Mouse (Mus musculus) stomach, postnatal 0 days (tissue): ENCODE data around the gene Tfip11. TPM values are rescaled to one million over a fixed set of nuclear protein-coding genes. Genes with fewer than 3 reads are reported as not detected.

Source experiments
- ATAC-seq: fragments of 200-750 bp; cut with Nextera tagmentation; 2 replicates; pipeline ENCODE4 v1.8.0; 2017; ENCODE audit not compliant: low FRiP score, low TSS enrichment
- DNase-seq: peaks from one replicate; pipeline ENCODE4 v3.0.0-alpha.2; 2016; ENCODE audit warnings: low spot score
- H3K27ac ChIP-seq: fragments of 300-500 bp; sonication (generic); replicated peaks from 2 replicates; pipeline ENCODE4 v1.5.1; 2014; ENCODE audit warnings: mild to moderate bottlenecking, control low read depth
- H3K27me3 ChIP-seq: fragments of 300-500 bp; sonication (generic); 2 replicates; pipeline ENCODE4 v1.6.1; 2014; ENCODE audit warnings: low read length; ENCODE audit not compliant: control insufficient read depth, insufficient read depth
- H3K36me3 ChIP-seq: fragments of 300-500 bp; sonication (generic); 2 replicates; pipeline ENCODE4 v1.6.1; 2014; ENCODE audit warnings: low read length, mixed read lengths; ENCODE audit not compliant: control insufficient read depth, insufficient read depth
- H3K4me1 ChIP-seq: fragments of 300-500 bp; sonication (generic); replicated peaks from 2 replicates; pipeline ENCODE4 v1.6.1; 2014; ENCODE audit warnings: antibody characterized with exemption; ENCODE audit not compliant: control insufficient read depth, insufficient read depth
- H3K4me2 ChIP-seq: fragments of 300-500 bp; sonication (generic); replicated peaks from 2 replicates; pipeline ENCODE4 v1.6.1; 2014; ENCODE audit warnings: low read depth, mild to moderate bottlenecking, control low read depth, moderate library complexity
- H3K4me3 ChIP-seq: fragments of 300-500 bp; sonication (generic); 2 replicates; pipeline ENCODE4 v1.5.1; 2014; ENCODE audit warnings: low read depth, low read length, control low read depth
- H3K9ac ChIP-seq: fragments of 300-500 bp; sonication (generic); 2 replicates; pipeline ENCODE4 v1.6.1; 2014; ENCODE audit warnings: mild to moderate bottlenecking, low read length, control low read depth, mixed read lengths
- H3K9me3 ChIP-seq: fragments of 300-500 bp; sonication (generic); 2 replicates; pipeline ENCODE4 v1.6.1; 2016; ENCODE audit warnings: low read length; ENCODE audit not compliant: control insufficient read depth
- CTCF ChIP-seq: IDR thresholded peaks from 2 replicates; pipeline ENCODE4 v1.5.1; 2016; ENCODE audit warnings: antibody characterized with exemption, low read depth, mild to moderate bottlenecking, moderate library complexity
- EP300 ChIP-seq: optimal IDR thresholded peaks from 2 replicates; pipeline ENCODE3; 2016; ENCODE audit warnings: antibody characterized with exemption
- WGBS: fragments of 180-500 bp; shearing (Covaris S2); extraction: QIAGEN DNeasy Blood & Tissue Kit; methylation state at CpG from one replicate; pipeline ENCODE4 v1.1.7; 2014; 5-methylcytosine and 5-hydroxymethylcytosine counted together
- polyA plus RNA-seq: library from polyadenylated mRNA; unstranded; fragments of >200 nt; fragmentation: Nextera tagmentation; extraction: Ambion mirVana; gene quantifications from 2 replicates; pipeline ENCODE4 v1.2.1, GENCODE M21; 2015

The Tfip11 gene
- polyA plus RNA-seq, 1 experiment from 2014 or later, result 12.4 TPM

- ATAC-seq (peak; percentile 45), DNase-seq (peak; percentile 85)
- H3K27me3 ChIP-seq, result no peaks in the 10 kb centered on the region
- H3K4me2 ChIP-seq, result peak within 1 kb of the TSS; percentile 71
- peak within 1 kb of the TSS; percentile 95 for H3K4me3 ChIP-seq
- WGBS, result 2% methylated on average over 58 of the region's 64 CpGs
- peak within 1 kb of the TSS; percentile 87 for H3K9ac ChIP-seq
- TF ChIP-seq EP300 (no peak), CTCF (no peak)
- H3K36me3 ChIP-seq, result peaks cover 14% of the 10 kb centered on the region; the same call in 1 of the 2 replicates
- H3K27ac ChIP-seq, result peak within 1 kb of the TSS; percentile 87
- no peaks in the 10 kb centered on the region for H3K9me3 ChIP-seq
- H3K4me1 ChIP-seq, result no peaks in the 10 kb centered on the region; the same call in 1 of the 2 replicates
These were observed 16.5 kb downstream of the Tfip11 start, which contains the start of the genes Srrd and Hps4 for GRCm38 (mm10) chr5:112342463-112343204. Gene Srrd (minus strand): TSS chr5:112343040. Gene Hps4 (plus strand): TSS chr5:112343083.

- peak overlapping the region; percentile 87 for H3K9ac ChIP-seq
- H3K4me3 ChIP-seq, result peak overlapping the region; percentile 95
- H3K36me3 ChIP-seq, result peaks cover 13% of the 10 kb centered on the region; the same call in 1 of the 2 replicates
- H3K27me3 ChIP-seq, result no peaks in the 10 kb centered on the region
- peak overlapping the region; percentile 87 for H3K27ac ChIP-seq
- ATAC-seq (peak; percentile 78), DNase-seq (peak; percentile 69)
- no peaks in the 10 kb centered on the region for H3K9me3 ChIP-seq
- H3K4me1 ChIP-seq, result no peaks in the 10 kb centered on the region; the same call in 1 of the 2 replicates
- 0% methylated on average over 24 of the region's 24 CpGs for WGBS
- H3K4me2 ChIP-seq, result peak overlapping the region; percentile 71
- TF ChIP-seq CTCF (no peak), EP300 (no peak)
These were observed 17.0 kb downstream of the Tfip11 start for GRCm38 (mm10) chr5:112343205-112343595.

- Histone ChIP-seq H3K36me3 (peaks cover 9% of the 10 kb centered on the region; the same call in 1 of the 2 replicates), H3K4me1 (no peaks in the 10 kb centered on the region; the same call in 1 of the 2 replicates), H3K27me3 (no peaks in the 10 kb centered on the region), H3K9ac (no peak overlapping the region), H3K4me3 (no peak overlapping the region), H3K4me2 (no peak overlapping the region), H3K9me3 (no peaks in the 10 kb centered on the region), H3K27ac (0 out of 2 replicates have a peak overlapping the region, but pooled peaks have one; percentile 53)
- TF ChIP-seq EP300, result no peak
- no peak for TF ChIP-seq CTCF
- ATAC-seq (peak; percentile 79), DNase-seq (peak; percentile 68)
- WGBS, result 68% methylated on average over 6 of the region's 6 CpGs
These were observed 18.2 kb downstream of the Tfip11 start for GRCm38 (mm10) chr5:112344092-112344960.

DNA sequence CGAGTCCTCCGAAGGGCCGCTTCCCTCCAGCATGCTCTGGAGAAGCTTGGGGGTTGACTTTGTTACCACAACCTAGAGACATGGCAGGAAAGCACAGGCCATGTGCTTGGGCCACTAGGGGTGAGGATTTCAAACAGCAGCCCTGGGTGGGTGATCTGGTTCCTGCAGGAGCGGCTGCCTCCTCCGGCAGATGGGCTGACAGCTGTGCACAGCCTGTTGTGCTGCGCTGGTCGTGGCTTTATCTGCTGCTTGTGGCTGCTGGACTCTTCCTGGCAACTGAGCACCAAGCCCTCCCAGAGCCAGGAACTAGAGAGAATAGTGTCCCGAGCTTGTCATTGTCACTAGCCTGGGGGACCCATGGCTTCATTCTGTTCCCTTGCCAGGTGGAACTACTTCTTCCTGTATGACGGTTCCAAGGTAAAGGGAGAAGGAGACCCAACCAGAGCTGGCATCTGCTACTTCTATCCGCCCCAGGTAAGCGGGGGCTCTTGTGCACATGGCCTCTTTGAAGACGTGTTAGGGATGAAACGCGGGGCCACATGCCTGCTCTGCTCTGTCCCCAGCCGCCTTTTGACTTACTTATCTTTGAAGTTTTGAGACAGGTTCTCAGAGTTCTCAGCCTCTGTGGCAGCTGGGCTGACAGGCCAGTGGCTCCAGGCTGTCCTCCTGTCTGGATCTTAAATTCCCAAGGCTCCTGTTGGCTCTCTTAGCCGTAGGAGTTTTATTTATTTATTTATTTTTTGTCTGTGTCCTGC, 20.2 kb downstream of the Tfip11 start:
- 84% methylated on average over 16 of the region's 16 CpGs for WGBS
- no peaks in the 10 kb centered on the region for H3K27me3 ChIP-seq
- H3K9ac ChIP-seq, result no peak overlapping the region
- H3K4me2 ChIP-seq, result no peak overlapping the region
- H3K4me3 ChIP-seq, result no peak overlapping the region
- no peaks in the 10 kb centered on the region; the same call in 1 of the 2 replicates for H3K4me1 ChIP-seq
- TF ChIP-seq EP300, result no peak
- no peak for TF ChIP-seq CTCF
- H3K36me3 ChIP-seq, result peaks cover 10% of the 10 kb centered on the region; the same call in 1 of the 2 replicates
- no peak for ATAC-seq
- H3K27ac ChIP-seq, result no peak overlapping the region
- no peak for DNase-seq
- no peaks in the 10 kb centered on the region for H3K9me3 ChIP-seq

DNA sequence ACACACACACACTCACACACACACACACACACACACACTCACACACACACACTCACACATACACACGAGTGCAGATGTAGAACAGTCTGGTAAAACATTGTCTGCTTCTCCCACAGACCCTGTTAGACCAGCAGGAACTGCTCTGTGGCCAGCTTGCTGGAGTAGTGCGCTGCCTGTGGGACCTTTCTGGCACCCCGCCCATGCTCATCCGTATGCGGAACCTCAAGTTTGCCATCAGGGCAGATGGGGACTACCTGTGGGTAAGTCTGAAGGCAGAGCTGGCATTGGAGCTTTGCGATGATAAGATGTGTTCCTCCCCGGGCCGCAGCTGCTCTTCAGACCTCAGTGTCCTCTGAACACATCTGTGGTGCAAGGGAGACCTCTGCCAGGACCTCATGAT, 23.0 kb downstream of the Tfip11 start:
- Histone ChIP-seq H3K27ac (no peak overlapping the region), H3K27me3 (no peaks in the 10 kb centered on the region), H3K36me3 (peaks cover 12% of the 10 kb centered on the region; the same call in 1 of the 2 replicates), H3K4me3 (no peak overlapping the region), H3K4me1 (no peaks in the 10 kb centered on the region), H3K9me3 (no peaks in the 10 kb centered on the region), H3K9ac (no peak overlapping the region), H3K4me2 (no peak overlapping the region)
- ATAC-seq (no peak), DNase-seq (no peak)
- TF ChIP-seq CTCF, result no peak
- no peak for TF ChIP-seq EP300
- 86% methylated on average over 8 of the region's 8 CpGs for WGBS
